Mouse (Mus musculus): ENCODE measurements around the gene Sptbn1. TPM values are rescaled to one million over a fixed set of nuclear protein-coding genes. Genes with fewer than 3 reads are reported as not detected.
"Not testable (repeated sequence)": the region's sequence is repeated elsewhere in the genome, so short reads cannot be mapped to it uniquely, and the experiment has no call there.

Gene Sptbn1
- polyA plus RNA-seq, 1 experiment from 2014 or later = 185 TPM

- Histone ChIP-seq H3K27me3 (ENCODE audit: control insufficient read depth, insufficient read depth, low read depth, low read length) (no peaks in the 10 kb centered on the region), H3K4me2 (ENCODE audit: low read length) (no peak overlapping the region), H3K36me3 (ENCODE audit: control insufficient read depth, insufficient read depth, low read length) (no peaks in the 10 kb centered on the region), H3K9me3 (replicated peaks; ENCODE audit: control insufficient read depth, low read length, poor library complexity, severe bottlenecking) (no peaks in the 10 kb centered on the region), H3K9ac (ENCODE audit: low read depth, low read length) (no peak overlapping the region), H3K27ac (ENCODE audit: low read length) (no peak overlapping the region), H3K4me3 (ENCODE audit: low read depth, low read length) (no peak overlapping the region), H3K4me1 (ENCODE audit: control insufficient read depth, insufficient read depth, low read length) (peaks cover 21% of the 10 kb centered on the region)
- ATAC-seq = no peak
- 84% methylated on average over 6 of the region's 6 CpGs for WGBS
Measured at GRCm38 (mm10) chr11:30258739-30259350, 9.1 kb downstream of the Sptbn1 start.

DNA sequence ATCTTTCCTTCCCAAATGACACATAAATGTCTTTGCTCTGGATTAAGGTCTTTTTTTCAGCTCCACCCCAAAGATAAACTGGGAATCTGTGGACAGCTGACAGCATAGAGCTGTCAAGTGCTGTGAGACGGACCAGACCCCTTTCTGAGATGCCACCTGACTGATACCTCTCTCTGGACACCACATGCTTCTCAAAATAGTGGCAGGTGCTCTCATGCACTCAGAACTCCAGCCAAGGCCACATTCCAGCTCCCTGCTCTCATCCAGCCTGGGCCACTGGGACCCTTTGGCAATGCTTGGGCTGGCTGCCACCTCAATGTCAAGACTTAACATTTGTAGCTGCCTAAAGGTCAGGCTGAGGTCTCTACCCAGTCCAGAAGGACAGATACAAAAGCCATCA is 10.2 kb downstream of the Sptbn1 start:
- WGBS = 61% methylated on average over 1 of the region's 1 CpGs
- no peak for ATAC-seq
- Histone ChIP-seq H3K4me3 (ENCODE audit: low read depth, low read length) (no peak overlapping the region), H3K36me3 (ENCODE audit: control insufficient read depth, insufficient read depth, low read length) (no peaks in the 10 kb centered on the region), H3K27me3 (ENCODE audit: control insufficient read depth, insufficient read depth, low read depth, low read length) (no peaks in the 10 kb centered on the region), H3K9me3 (replicated peaks; ENCODE audit: control insufficient read depth, low read length, poor library complexity, severe bottlenecking) (no peaks in the 10 kb centered on the region), H3K4me1 (ENCODE audit: control insufficient read depth, insufficient read depth, low read length) (peaks cover 12% of the 10 kb centered on the region), H3K27ac (ENCODE audit: low read length) (no peak overlapping the region), H3K9ac (ENCODE audit: low read depth, low read length) (no peak overlapping the region), H3K4me2 (ENCODE audit: low read length) (no peak overlapping the region)

DNA sequence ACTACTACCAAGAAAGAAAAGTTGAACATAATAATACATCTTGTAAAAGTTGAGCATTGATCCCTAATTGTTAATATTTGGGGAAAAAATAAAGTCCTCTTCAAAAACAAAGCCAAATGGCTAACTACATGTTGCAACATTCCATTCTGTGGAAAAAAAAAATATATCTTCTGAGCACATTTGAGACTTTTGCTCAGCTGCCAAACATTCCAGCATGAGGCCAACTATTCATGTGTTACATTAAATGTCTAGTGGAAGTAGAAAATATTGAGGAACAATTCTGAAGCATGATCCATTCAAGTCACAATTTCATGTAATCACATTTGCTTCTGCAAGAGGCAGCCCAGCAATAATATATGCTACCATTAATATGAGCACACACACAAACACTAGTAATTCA is 10.9 kb downstream of the Sptbn1 start:
- no peaks in the 10 kb centered on the region for H3K36me3 ChIP-seq (ENCODE audit: control insufficient read depth, insufficient read depth, low read length)
- H3K27me3 ChIP-seq (ENCODE audit: control insufficient read depth, insufficient read depth, low read depth, low read length) = no peaks in the 10 kb centered on the region
- no peak for ATAC-seq
- no peak overlapping the region for H3K9ac ChIP-seq (ENCODE audit: low read depth, low read length)
- H3K4me1 ChIP-seq (ENCODE audit: control insufficient read depth, insufficient read depth, low read length) = peaks cover 12% of the 10 kb centered on the region
- no peak overlapping the region for H3K4me2 ChIP-seq (ENCODE audit: low read length)
- no peaks in the 10 kb centered on the region for H3K9me3 ChIP-seq (replicated peaks; ENCODE audit: control insufficient read depth, low read length, poor library complexity, severe bottlenecking)
- H3K27ac ChIP-seq (ENCODE audit: low read length) = no peak overlapping the region
- H3K4me3 ChIP-seq (ENCODE audit: low read depth, low read length) = no peak overlapping the region

GRCm38 (mm10) chr11:30256491-30256890 is 11.5 kb downstream of the Sptbn1 start:
- ATAC-seq = no peak
- WGBS = 76% methylated on average over 5 of the region's 5 CpGs
- H3K27ac ChIP-seq (ENCODE audit: low read length) = no peak overlapping the region
- no peaks in the 10 kb centered on the region for H3K9me3 ChIP-seq (replicated peaks; ENCODE audit: control insufficient read depth, low read length, poor library complexity, severe bottlenecking)
- no peaks in the 10 kb centered on the region for H3K36me3 ChIP-seq (ENCODE audit: control insufficient read depth, insufficient read depth, low read length)
- H3K9ac ChIP-seq (ENCODE audit: low read depth, low read length) = no peak overlapping the region
- H3K4me2 ChIP-seq (ENCODE audit: low read length) = no peak overlapping the region
- peaks cover 8% of the 10 kb centered on the region for H3K4me1 ChIP-seq (ENCODE audit: control insufficient read depth, insufficient read depth, low read length)
- no peaks in the 10 kb centered on the region for H3K27me3 ChIP-seq (ENCODE audit: control insufficient read depth, insufficient read depth, low read depth, low read length)
- no peak overlapping the region for H3K4me3 ChIP-seq (ENCODE audit: low read depth, low read length)

- H3K27me3 ChIP-seq (ENCODE audit: control insufficient read depth, insufficient read depth, low read depth, low read length); H3K27ac ChIP-seq (ENCODE audit: low read length); H3K9me3 ChIP-seq (replicated peaks; ENCODE audit: control insufficient read depth, low read length, poor library complexity, severe bottlenecking); H3K4me3 ChIP-seq (ENCODE audit: low read depth, low read length); H3K9ac ChIP-seq (ENCODE audit: low read depth, low read length); H3K4me1 ChIP-seq (ENCODE audit: control insufficient read depth, insufficient read depth, low read length); H3K36me3 ChIP-seq (ENCODE audit: control insufficient read depth, insufficient read depth, low read length); ATAC-seq; H3K4me2 ChIP-seq (ENCODE audit: low read length): not testable (repeated sequence)
- 99% methylated on average over 3 of the region's 3 CpGs for WGBS
Measured at GRCm38 (mm10) chr11:30255211-30255610, 12.8 kb downstream of the Sptbn1 start.

GRCm38 (mm10) chr11:30251294-30251904 is 16.6 kb downstream of the Sptbn1 start:
- ATAC-seq = no peak
- Histone ChIP-seq H3K9ac (ENCODE audit: low read depth, low read length) (no peak overlapping the region), H3K27me3 (ENCODE audit: control insufficient read depth, insufficient read depth, low read depth, low read length) (no peaks in the 10 kb centered on the region), H3K36me3 (ENCODE audit: control insufficient read depth, insufficient read depth, low read length) (no peaks in the 10 kb centered on the region), H3K4me1 (ENCODE audit: control insufficient read depth, insufficient read depth, low read length) (peaks cover 13% of the 10 kb centered on the region), H3K4me2 (ENCODE audit: low read length) (no peak overlapping the region), H3K9me3 (replicated peaks; ENCODE audit: control insufficient read depth, low read length, poor library complexity, severe bottlenecking) (no peaks in the 10 kb centered on the region), H3K27ac (ENCODE audit: low read length) (no peak overlapping the region), H3K4me3 (ENCODE audit: low read depth, low read length) (no peak overlapping the region)
- 90% methylated on average over 11 of the region's 11 CpGs for WGBS

GRCm38 (mm10) chr11:30249452-30250016 is 18.4 kb downstream of the Sptbn1 start:
- WGBS = 89% methylated on average over 4 of the region's 4 CpGs
- no peak for ATAC-seq
- no peak overlapping the region for H3K9ac ChIP-seq (ENCODE audit: low read depth, low read length)
- H3K4me2 ChIP-seq (ENCODE audit: low read length) = no peak overlapping the region
- H3K36me3 ChIP-seq (ENCODE audit: control insufficient read depth, insufficient read depth, low read length) = no peaks in the 10 kb centered on the region
- H3K4me3 ChIP-seq (ENCODE audit: low read depth, low read length) = no peak overlapping the region
- H3K4me1 ChIP-seq (ENCODE audit: control insufficient read depth, insufficient read depth, low read length) = peaks cover 13% of the 10 kb centered on the region
- no peaks in the 10 kb centered on the region for H3K27me3 ChIP-seq (ENCODE audit: control insufficient read depth, insufficient read depth, low read depth, low read length)
- no peaks in the 10 kb centered on the region for H3K9me3 ChIP-seq (replicated peaks; ENCODE audit: control insufficient read depth, low read length, poor library complexity, severe bottlenecking)
- H3K27ac ChIP-seq (ENCODE audit: low read length) = no peak overlapping the region

DNA sequence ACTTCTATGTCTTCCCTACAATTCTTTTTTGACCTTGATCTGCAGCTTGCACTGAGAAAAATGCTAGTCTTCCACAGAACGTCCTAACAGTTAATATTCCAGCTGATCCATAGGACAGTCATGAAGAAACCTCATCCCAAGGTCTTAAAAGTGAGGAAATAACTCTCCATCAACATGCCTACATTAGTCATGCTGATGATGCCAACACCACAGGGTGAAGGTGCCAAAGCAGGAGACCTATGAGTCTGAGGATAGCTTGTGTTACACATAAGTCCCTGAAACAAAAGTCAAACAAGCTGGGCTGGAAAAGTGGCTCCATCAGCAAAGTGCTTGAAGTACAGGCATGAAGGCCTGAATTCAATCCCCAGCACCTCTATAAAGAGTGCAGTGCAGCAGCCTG is 20.9 kb downstream of the Sptbn1 start:
- no peaks in the 10 kb centered on the region for H3K9me3 ChIP-seq (replicated peaks; ENCODE audit: control insufficient read depth, low read length, poor library complexity, severe bottlenecking)
- H3K27ac ChIP-seq (ENCODE audit: low read length) = no peak overlapping the region
- H3K27me3 ChIP-seq (ENCODE audit: control insufficient read depth, insufficient read depth, low read depth, low read length) = no peaks in the 10 kb centered on the region
- H3K4me3 ChIP-seq (ENCODE audit: low read depth, low read length) = no peak overlapping the region
- WGBS = 84% methylated on average over 1 of the region's 1 CpGs
- no peak overlapping the region for H3K4me2 ChIP-seq (ENCODE audit: low read length)
- H3K4me1 ChIP-seq (ENCODE audit: control insufficient read depth, insufficient read depth, low read length) = peaks cover 22% of the 10 kb centered on the region
- no peak for ATAC-seq
- H3K36me3 ChIP-seq (ENCODE audit: control insufficient read depth, insufficient read depth, low read length) = no peaks in the 10 kb centered on the region
- H3K9ac ChIP-seq (ENCODE audit: low read depth, low read length) = no peak overlapping the region

DNA sequence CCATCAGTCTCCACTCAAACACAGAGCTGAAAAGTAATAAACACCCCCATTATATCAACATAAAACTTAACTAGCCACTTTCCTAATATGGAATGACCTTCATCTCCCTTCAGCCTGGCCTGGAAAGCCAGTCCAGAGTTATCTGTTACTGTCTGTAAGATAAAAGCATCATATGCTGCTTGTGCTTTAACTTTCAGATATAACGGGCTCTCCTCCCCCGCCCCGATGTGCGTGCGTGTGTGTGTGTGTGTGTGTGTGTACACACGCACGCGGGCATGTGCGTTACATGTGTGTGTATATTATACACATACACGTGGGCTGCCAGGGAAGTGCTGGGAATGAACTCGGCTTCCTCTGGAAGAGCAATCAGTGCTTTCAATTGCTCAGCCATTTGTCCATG is 21.8 kb downstream of the Sptbn1 start:
- WGBS = 93% methylated on average over 11 of the region's 11 CpGs
- no peaks in the 10 kb centered on the region for H3K9me3 ChIP-seq (replicated peaks; ENCODE audit: control insufficient read depth, low read length, poor library complexity, severe bottlenecking)
- H3K4me1 ChIP-seq (ENCODE audit: control insufficient read depth, insufficient read depth, low read length) = peaks cover 18% of the 10 kb centered on the region
- H3K27me3 ChIP-seq (ENCODE audit: control insufficient read depth, insufficient read depth, low read depth, low read length) = no peaks in the 10 kb centered on the region
- no peak overlapping the region for H3K27ac ChIP-seq (ENCODE audit: low read length)
- ATAC-seq = no peak
- no peak overlapping the region for H3K9ac ChIP-seq (ENCODE audit: low read depth, low read length)
- no peak overlapping the region for H3K4me2 ChIP-seq (ENCODE audit: low read length)
- H3K4me3 ChIP-seq (ENCODE audit: low read depth, low read length) = no peak overlapping the region
- H3K36me3 ChIP-seq (ENCODE audit: control insufficient read depth, insufficient read depth, low read length) = no peaks in the 10 kb centered on the region

Data from midbrain, embryonic 16.5 days (tissue).